Mouse (Mus musculus): ENCODE data around the gene Mrvi1.

GRCm38 (mm10) chr7:110941116-110941521 lies 41.1 kb downstream of the Mrvi1 start:
- TF ChIP-seq POLR2A (IDR thresholded peaks at IDR 0.05; ENCODE audit: insufficient read depth, low read depth, low read length) = no peak
- no peak for TF ChIP-seq EP300 (IDR thresholded peaks at IDR 0.05; ENCODE audit: insufficient read depth, low read depth, low read length)
